Mouse (Mus musculus) neural tube, embryonic 11.5 days (tissue): ENCODE measurements around the gene AC109138.7. TPM values are rescaled to one million over a fixed set of nuclear protein-coding genes. Genes with fewer than 3 reads are reported as not detected.

ENCODE experiments used
- ATAC-seq: fragments of 200-750 bp; cut with Nextera tagmentation; 2 replicates; pipeline ENCODE4 v1.8.0; 2017; ENCODE audit warnings: moderate number of reproducible peaks, mild to moderate bottlenecking, moderate TSS enrichment, moderate library complexity; ENCODE audit not compliant: insufficient read depth, low FRiP score, low TSS enrichment
- DNase-seq: peaks from one replicate; pipeline ENCODE4 v3.0.0-alpha.2; 2015; ENCODE audit warnings: low spot score
- H3K27ac ChIP-seq: fragments of 300-500 bp; sonication (generic); 2 replicates; pipeline ENCODE4 v1.5.1; 2014; ENCODE audit warnings: low read depth, mild to moderate bottlenecking, low read length
- H3K27me3 ChIP-seq: fragments of 300-500 bp; sonication (generic); 2 replicates; pipeline ENCODE4 v1.6.1; 2014; ENCODE audit warnings: mild to moderate bottlenecking, low read length, mixed read lengths; ENCODE audit not compliant: control insufficient read depth, insufficient read depth
- H3K36me3 ChIP-seq: fragments of 300-500 bp; sonication (generic); 2 replicates; pipeline ENCODE4 v1.6.1; 2014; ENCODE audit warnings: mild to moderate bottlenecking, low read length, moderate library complexity, mixed read lengths; ENCODE audit not compliant: control insufficient read depth, insufficient read depth
- H3K4me1 ChIP-seq: fragments of 300-500 bp; sonication (generic); 2 replicates; pipeline ENCODE4 v1.6.1; 2014; ENCODE audit warnings: low read length, mixed read lengths; ENCODE audit not compliant: control insufficient read depth, insufficient read depth
- H3K4me2 ChIP-seq: fragments of 300-500 bp; sonication (generic); 2 replicates; pipeline ENCODE4 v1.6.1; 2014; ENCODE audit warnings: low read depth, mild to moderate bottlenecking, moderate library complexity
- H3K4me3 ChIP-seq: fragments of 300-500 bp; sonication (generic); 2 replicates; pipeline ENCODE4 v1.5.1; 2014; ENCODE audit warnings: low read depth, low read length
- H3K9ac ChIP-seq: fragments of 300-500 bp; sonication (generic); 2 replicates; pipeline ENCODE4 v1.6.1; 2014; ENCODE audit warnings: mild to moderate bottlenecking, low read length
- H3K9me3 ChIP-seq: fragments of 300-500 bp; sonication (generic); 2 replicates; pipeline ENCODE4 v1.6.1; 2016; ENCODE audit warnings: low read length; ENCODE audit not compliant: control insufficient read depth
- WGBS: fragments of 180-500 bp; shearing (Covaris S2); extraction: QIAGEN DNeasy Blood & Tissue Kit; methylation state at CpG from one replicate; pipeline ENCODE4 v1.1.7; 2014; 5-methylcytosine and 5-hydroxymethylcytosine counted together
- polyA plus RNA-seq: library from polyadenylated mRNA; unstranded; fragments of >200 nt; fragmentation: Nextera tagmentation; extraction: Ambion mirVana; gene quantifications from 2 replicates; pipeline ENCODE4 v1.2.1, GENCODE M21; 2014

The AC109138.7 gene
- polyA plus RNA-seq, 1 experiment from 2014 or later, result not detected

DNA sequence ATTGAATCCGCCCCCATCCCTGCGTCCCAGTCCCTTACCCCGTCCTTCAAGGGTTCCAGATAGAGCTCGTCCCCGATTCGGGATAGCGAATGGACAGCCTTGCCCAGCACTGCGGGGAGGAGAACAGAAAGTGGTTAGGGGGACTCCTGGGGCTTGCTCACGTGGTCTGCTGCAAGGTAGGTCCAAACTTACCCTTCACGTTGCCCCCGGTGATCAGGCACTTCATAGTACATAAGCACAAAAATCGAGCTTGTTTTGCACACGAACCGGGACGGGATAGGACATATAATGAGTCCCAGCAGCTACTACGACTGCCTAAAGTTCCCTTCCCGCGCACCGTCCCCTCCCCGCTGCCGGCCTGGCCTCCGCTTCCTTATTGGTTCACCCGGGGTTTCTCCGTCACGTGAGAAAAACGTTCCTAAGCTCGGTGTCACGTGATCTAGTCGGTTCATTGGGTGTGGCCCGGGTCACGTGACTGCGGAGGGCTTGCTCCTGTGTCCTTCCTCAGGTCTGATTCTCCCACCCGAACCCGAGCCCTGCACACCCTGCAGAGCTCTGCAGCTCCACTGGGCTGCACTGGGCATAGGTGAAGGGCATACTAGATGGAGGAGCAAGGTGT, 12.8 kb upstream of the AC109138.7 start, which contains the start of gene Rad9a:
Gene Rad9a (minus strand): TSS at position 372 of the 619 bp plus-strand sequence.
- peak; percentile 75 for ATAC-seq
- under 1% methylated on average over 34 of the region's 34 CpGs for WGBS
- H3K27me3 ChIP-seq, result no peaks in the 10 kb centered on the region

DNA sequence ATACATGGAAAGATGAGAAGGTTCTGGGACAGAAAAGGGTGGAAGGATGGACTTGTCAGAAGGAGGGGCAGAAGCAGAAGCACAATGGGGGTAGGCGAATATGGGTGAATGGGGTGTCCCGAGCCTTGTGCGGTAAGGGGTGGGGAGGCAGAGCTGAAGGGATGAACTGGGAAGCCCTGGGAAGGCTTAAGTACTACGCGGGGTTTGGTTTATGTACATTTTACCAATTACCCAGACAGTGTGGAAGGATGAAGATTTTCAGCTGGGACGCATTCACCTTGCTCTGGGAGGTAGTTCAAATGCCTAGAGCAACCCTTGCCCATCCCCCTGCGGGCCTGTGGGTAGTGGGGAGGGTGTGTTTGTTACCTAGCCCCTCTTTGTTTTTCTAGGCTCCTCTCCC, 12.0 kb upstream of the AC109138.7 start:
- H3K27me3 ChIP-seq, result no peaks in the 10 kb centered on the region
- DNase-seq (no peak), ATAC-seq (peak; percentile 40; the same call in 1 of the 2 replicates)
- 26% methylated on average over 7 of the region's 7 CpGs for WGBS
- H3K36me3 ChIP-seq, result no peaks in the 10 kb centered on the region
- H3K4me3 ChIP-seq, result peak overlapping the region; percentile 65
- H3K9me3 ChIP-seq, result no peaks in the 10 kb centered on the region
- peak overlapping the region; percentile 55 for H3K9ac ChIP-seq
- H3K4me1 ChIP-seq, result peaks cover 4% of the 10 kb centered on the region
- peak overlapping the region; percentile 75 for H3K4me2 ChIP-seq
- no peak overlapping the region for H3K27ac ChIP-seq

More for the DNA sequence above, 12.8 kb upstream of the AC109138.7 start, which contains the start of gene Rad9a:
- Histone ChIP-seq H3K27ac (no peak within 1 kb of the TSS), H3K4me2 (peak within 1 kb of the TSS; percentile 75), H3K9ac (peak within 1 kb of the TSS; percentile 73), H3K36me3 (no peaks in the 10 kb centered on the region; the same call in 1 of the 2 replicates), H3K4me1 (peaks cover 4% of the 10 kb centered on the region), H3K9me3 (no peaks in the 10 kb centered on the region), H3K4me3 (peak within 1 kb of the TSS; percentile 65)
- DNase-seq, result peak; percentile 96

DNA sequence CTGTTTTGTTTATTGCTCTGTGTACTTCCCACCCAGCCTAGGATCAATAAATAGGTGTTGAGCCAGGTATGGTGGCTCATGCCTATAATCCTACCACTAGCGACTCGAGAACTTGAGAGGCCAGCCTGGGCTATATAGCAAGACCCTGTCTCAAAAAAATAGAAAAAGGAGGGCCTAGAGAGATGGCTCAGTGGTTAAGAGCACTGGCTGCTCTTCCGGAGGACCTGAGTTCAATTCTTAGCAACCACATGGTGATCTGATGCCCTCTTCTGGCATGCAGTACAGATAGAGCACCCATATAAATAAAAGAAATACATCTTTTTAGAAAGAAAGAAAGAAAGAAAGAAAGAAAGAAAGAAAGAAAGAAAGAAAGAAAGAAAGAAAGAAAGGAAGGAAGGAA, 11.0 kb upstream of the AC109138.7 start:
- ATAC-seq, result no peak
- Histone ChIP-seq H3K27me3 (no peaks in the 10 kb centered on the region), H3K9me3 (no peaks in the 10 kb centered on the region), H3K9ac (no peak overlapping the region), H3K4me2 (no peak overlapping the region), H3K4me3 (no peak overlapping the region), H3K27ac (no peak overlapping the region), H3K4me1 (peaks cover 4% of the 10 kb centered on the region), H3K36me3 (no peaks in the 10 kb centered on the region)
- no peak for DNase-seq
- 76% methylated on average over 3 of the region's 3 CpGs for WGBS

DNA sequence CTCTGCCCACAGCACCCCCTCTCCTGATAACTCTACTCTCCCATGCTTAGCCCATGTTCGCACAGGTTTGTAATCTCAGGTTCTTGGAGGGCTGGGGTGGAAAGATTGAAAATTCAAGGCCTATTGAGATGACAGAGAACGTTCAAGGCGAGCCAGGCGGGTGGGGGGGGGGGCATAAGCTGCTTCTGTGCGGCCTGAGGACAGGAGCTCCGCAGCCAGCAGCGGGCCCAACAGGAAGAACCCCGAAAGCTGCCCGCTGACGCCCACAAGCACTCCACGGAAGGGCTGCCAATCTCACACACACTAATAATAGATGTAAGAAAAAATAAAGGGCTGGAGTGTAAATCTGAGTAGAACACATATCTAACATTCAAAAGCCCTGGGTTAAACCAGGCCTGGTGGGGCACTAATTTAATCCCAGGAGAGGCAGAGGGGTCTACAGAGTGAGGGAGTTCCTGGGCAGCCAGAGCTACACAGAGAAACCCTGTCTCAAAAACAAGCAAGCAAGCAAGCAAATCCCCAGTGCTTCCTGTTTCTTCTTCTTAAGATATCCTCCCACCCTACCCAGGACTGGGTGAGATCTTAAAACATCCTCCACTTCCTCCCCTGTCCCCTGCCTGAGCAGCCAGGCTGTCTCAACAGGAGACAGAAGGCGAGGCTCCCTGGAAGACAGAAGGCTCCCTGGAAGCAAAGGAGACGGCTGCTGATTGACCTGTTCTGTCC, 10.4 kb upstream of the AC109138.7 start:
- 64% methylated on average over 13 of the region's 13 CpGs for whole genome bisulfite sequencing
- peaks cover 4% of the 10 kb centered on the region for H3K4me1 ChIP-seq
- DNase-seq, result no peak
- H3K27me3 ChIP-seq, result peaks cover 3% of the 10 kb centered on the region; the same call in 1 of the 2 replicates
- H3K9me3 ChIP-seq, result no peaks in the 10 kb centered on the region
- ATAC-seq, result no peak
- H3K4me3 ChIP-seq, result no peak overlapping the region
- H3K27ac ChIP-seq, result no peak overlapping the region
- H3K36me3 ChIP-seq, result no peaks in the 10 kb centered on the region
- H3K9ac ChIP-seq, result no peak overlapping the region
- H3K4me2 ChIP-seq, result no peak overlapping the region

DNA sequence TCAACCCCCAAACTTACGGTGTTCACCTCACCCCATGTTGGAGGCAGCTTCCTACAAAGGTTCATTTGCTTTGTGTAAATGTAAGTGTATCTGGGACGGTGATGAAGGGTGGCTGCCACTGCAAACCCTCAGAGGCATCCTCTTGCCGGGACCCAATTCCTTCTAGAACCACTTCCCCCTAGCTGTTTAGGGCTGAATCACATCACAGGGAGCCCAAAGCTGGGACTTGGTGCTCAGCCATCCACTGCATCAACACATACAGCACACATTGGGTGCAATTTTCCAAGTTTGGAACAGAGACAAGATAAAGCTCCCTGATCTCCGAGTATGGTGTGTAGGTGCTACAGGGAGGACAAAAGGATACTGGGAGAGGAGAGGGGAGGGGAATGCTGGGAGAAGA, 9.3 kb upstream of the AC109138.7 start:
- Histone ChIP-seq H3K4me3 (no peak overlapping the region), H3K4me1 (peaks cover 4% of the 10 kb centered on the region), H3K27ac (no peak overlapping the region), H3K9me3 (no peaks in the 10 kb centered on the region), H3K9ac (no peak overlapping the region), H3K36me3 (no peaks in the 10 kb centered on the region), H3K27me3 (peaks cover 4% of the 10 kb centered on the region; the same call in 1 of the 2 replicates), H3K4me2 (no peak overlapping the region)
- DNase-seq (no peak), ATAC-seq (no peak)
- WGBS, result 63% methylated on average over 3 of the region's 4 CpGs

DNA sequence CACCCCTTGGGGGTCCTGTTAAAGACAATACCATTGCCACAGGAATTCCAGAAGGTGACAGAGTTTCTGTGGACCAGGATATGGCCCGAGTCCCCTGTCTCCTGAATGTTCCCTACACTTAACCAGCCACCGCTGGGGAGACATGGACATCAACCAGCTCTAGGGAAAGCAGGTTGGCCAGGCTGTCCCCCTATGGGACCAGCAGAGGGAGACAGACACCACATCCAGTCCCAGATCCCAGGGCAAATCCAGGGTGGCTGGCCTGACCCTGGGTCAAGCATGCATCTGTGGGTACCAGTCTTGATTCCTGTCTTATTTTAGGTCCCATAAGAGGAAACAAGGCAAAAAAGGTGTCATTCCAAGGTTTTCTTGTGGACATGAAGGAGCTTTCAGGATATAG, 7.2 kb upstream of the AC109138.7 start:
- 0% methylated on average over 2 of the region's 2 CpGs for WGBS
- Histone ChIP-seq H3K4me3 (no peak overlapping the region), H3K27me3 (peaks cover 7% of the 10 kb centered on the region; the same call in 1 of the 2 replicates), H3K9ac (no peak overlapping the region), H3K27ac (no peak overlapping the region), H3K4me2 (no peak overlapping the region), H3K36me3 (no peaks in the 10 kb centered on the region), H3K9me3 (no peaks in the 10 kb centered on the region), H3K4me1 (no peaks in the 10 kb centered on the region; the same call in 1 of the 2 replicates)
- DNase-seq (peak; percentile 73), ATAC-seq (no peak)

DNA sequence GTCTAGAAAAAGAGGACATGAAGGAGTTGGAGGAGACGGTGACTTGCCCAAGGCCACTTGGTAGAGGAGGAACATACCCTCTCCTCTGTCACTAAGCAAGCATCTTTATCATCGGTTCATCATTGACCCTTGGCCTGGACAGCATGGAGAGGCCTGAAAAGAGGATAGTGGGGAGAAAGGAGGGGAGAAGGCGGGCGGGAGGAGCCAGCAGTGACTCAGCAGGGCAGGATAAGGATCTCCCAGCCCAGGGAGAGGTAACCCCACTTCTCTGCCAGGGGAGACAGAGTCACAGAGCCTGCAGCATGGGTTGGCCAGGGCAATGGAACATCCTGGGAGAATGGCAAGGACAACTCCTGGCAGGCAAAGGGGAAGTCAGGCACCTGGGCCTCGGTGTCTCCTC, 5.6 kb upstream of the AC109138.7 start:
- Histone ChIP-seq H3K4me3 (no peak overlapping the region), H3K4me1 (no peaks in the 10 kb centered on the region; the same call in 1 of the 2 replicates), H3K9me3 (no peaks in the 10 kb centered on the region), H3K27me3 (peaks cover 19% of the 10 kb centered on the region), H3K36me3 (no peaks in the 10 kb centered on the region), H3K27ac (no peak overlapping the region), H3K9ac (no peak overlapping the region), H3K4me2 (no peak overlapping the region)
- DNase-seq (no peak), ATAC-seq (no peak)
- WGBS, result 68% methylated on average over 5 of the region's 5 CpGs

DNA sequence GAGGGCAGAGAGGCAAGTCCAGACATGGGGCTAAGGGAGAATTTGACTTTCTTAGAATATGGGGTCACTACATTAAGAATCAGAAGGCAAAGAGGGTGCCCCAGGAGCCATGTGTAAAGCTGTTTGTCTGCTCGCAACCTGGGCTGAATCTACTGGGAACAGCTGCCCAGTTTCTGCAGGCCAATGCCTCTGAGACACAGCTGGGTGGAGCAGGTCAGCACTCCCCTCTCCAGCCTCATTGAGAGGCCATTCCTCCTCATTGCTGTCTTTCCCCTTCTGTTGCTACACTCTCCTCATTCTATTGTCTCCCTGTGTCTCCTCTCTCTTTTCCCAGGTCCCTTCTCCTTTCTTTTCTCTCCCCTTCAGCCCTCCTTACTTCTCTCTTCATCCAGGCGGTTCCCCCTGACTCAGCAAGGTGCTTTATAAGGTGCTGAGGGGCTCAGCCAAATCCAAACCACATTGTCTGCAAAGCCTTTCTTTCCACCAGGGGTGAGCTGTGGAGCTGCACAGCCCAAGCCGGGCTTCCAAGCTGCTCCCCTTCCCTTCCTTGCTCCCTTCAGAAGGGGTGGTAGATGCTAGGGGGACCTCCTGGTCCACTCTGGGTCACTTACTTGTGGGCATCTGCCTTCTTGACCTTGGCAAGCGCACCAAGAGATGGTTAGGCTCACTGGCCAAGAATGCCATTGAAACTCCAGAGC, 2.1 kb upstream of the AC109138.7 start:
- Histone ChIP-seq H3K9me3 (no peaks in the 10 kb centered on the region), H3K27me3 (peaks cover 51% of the 10 kb centered on the region), H3K27ac (no peak overlapping the region), H3K9ac (no peak overlapping the region), H3K36me3 (no peaks in the 10 kb centered on the region), H3K4me1 (peaks cover 8% of the 10 kb centered on the region), H3K4me3 (no peak overlapping the region), H3K4me2 (no peak overlapping the region)
- no peak for ATAC-seq
- no peak for DNase-seq
- 21% methylated on average over 4 of the region's 4 CpGs for WGBS
